Mouse (Mus musculus) liver, embryonic 14.5 days (tissue): ENCODE measurements around the gene Ago4. TPM values are rescaled to one million over a fixed set of nuclear protein-coding genes. Genes with fewer than 3 reads are reported as not detected.
A peak's percentile ranks its signal among the peaks of the same experiment; 100 is the strongest.
"Not testable (repeated sequence)": the region's sequence is repeated elsewhere in the genome, so short reads cannot be mapped to it uniquely, and the experiment has no call there.

ENCODE experiments used
- ATAC-seq: fragments of 200-750 bp; cut with Nextera tagmentation; 2 replicates; pipeline ENCODE4 v1.8.0; 2017; ENCODE audit warnings: moderate number of reproducible peaks, mild to moderate bottlenecking, moderate library complexity; ENCODE audit not compliant: insufficient read depth
- DNase-seq, 3 experiments: peaks; one replicate each; pipeline ENCODE4 v3.0.0-alpha.2; 2012 to 2013; ENCODE audit warnings: low read depth in 3 of 3, low spot score in 3 of 3
- H3K27ac ChIP-seq: fragments of 300-500 bp; sonication (generic); 2 replicates; pipeline ENCODE4 v1.5.1; 2014; ENCODE audit warnings: moderate library complexity, mild to moderate bottlenecking, control low read depth, inconsistent platforms
- H3K27me3 ChIP-seq: fragments of 300-500 bp; sonication (generic); 2 replicates; pipeline ENCODE4 v1.6.1; 2014; ENCODE audit warnings: mild to moderate bottlenecking, low read length, moderate library complexity; ENCODE audit not compliant: control insufficient read depth, insufficient read depth
- H3K36me3 ChIP-seq: fragments of 300-500 bp; sonication (generic); replicated peaks from 2 replicates; pipeline ENCODE4 v1.6.1; 2014; ENCODE audit warnings: low read depth; ENCODE audit not compliant: control insufficient read depth, insufficient read depth
- H3K4me1 ChIP-seq, 2 experiments: fragments of 200-500 bp in 1 of 2; fragments of 300-500 bp in 1 of 2; sonication (generic) in 1 of 2; replicated peaks; 2 replicates each; pipeline ENCODE4 v1.6.1; 2012 to 2014; ENCODE audit warnings: antibody characterized with exemption in 1 of 2, inconsistent platforms in 1 of 2, low read length in 1 of 2; ENCODE audit not compliant: control insufficient read depth in 2 of 2, insufficient read depth in 2 of 2
- H3K4me2 ChIP-seq: fragments of 300-500 bp; sonication (generic); 2 replicates; pipeline ENCODE4 v1.6.1; 2014; ENCODE audit warnings: low read depth, mild to moderate bottlenecking, control low read depth, moderate library complexity
- H3K4me3 ChIP-seq, 2 experiments: fragments of 200-500 bp in 1 of 2; fragments of 300-500 bp in 1 of 2; sonication (generic) in 1 of 2; 2 replicates each; pipeline ENCODE4 v1.5.1; 2012 to 2014; ENCODE audit warnings: low read depth in 2 of 2, low read length in 2 of 2, mild to moderate bottlenecking in 2 of 2, control low read depth in 1 of 2, inconsistent platforms in 1 of 2, moderate library complexity in 1 of 2; ENCODE audit not compliant: insufficient read depth in 1 of 2
- H3K9ac ChIP-seq: fragments of 300-500 bp; sonication (generic); replicated peaks from 2 replicates; pipeline ENCODE4 v1.6.1; 2014; ENCODE audit warnings: mild to moderate bottlenecking, control low read depth, moderate library complexity
- H3K9me3 ChIP-seq: fragments of 300-500 bp; sonication (generic); 2 replicates; pipeline ENCODE4 v1.6.1; 2016; ENCODE audit warnings: low read length, mixed read lengths; ENCODE audit not compliant: control insufficient read depth
- CTCF ChIP-seq: IDR thresholded peaks from 2 replicates; pipeline ENCODE4 v1.5.1; 2016; ENCODE audit warnings: antibody characterized with exemption, low read depth, control low read depth
- EP300 ChIP-seq: IDR thresholded peaks from 2 replicates; pipeline ENCODE4 v1.6.1; 2016; ENCODE audit warnings: antibody characterized with exemption, low read depth
- WGBS: fragments of 180-500 bp; shearing (Covaris S2); extraction: QIAGEN DNeasy Blood & Tissue Kit; methylation state at CpG from one replicate; pipeline ENCODE4 v1.1.7; 2014; ENCODE audit not compliant: insufficient replicate concordance; 5-methylcytosine and 5-hydroxymethylcytosine counted together
- polyA plus RNA-seq, 2 experiments: library from polyadenylated mRNA; depleted of rRNA in 1 of 2; stranded (reverse) in 1 of 2; unstranded in 1 of 2; fragments of >200 nt; fragmentation: Nextera tagmentation in 1 of 2; extraction: Ambion mirVana in 1 of 2; gene quantifications; 2 replicates each; pipeline versions ENCODE4 v1.2.1 to v1.2.3; 2012 to 2014

Ago4 gene
- polyA plus RNA-seq, 2 experiments, result 0.17 to 0.20 TPM

GRCm38 (mm10) chr4:126542838-126543237, 9.6 kb upstream of the Ago4 start:
- Histone ChIP-seq H3K4me2 (no peak overlapping the region), H3K9me3 (no peaks in the 10 kb centered on the region), H3K27ac (no peak overlapping the region), H3K36me3 (no peaks in the 10 kb centered on the region), H3K4me3 (no peak overlapping the region), H3K9ac (no peak overlapping the region), H3K27me3 (no peaks in the 10 kb centered on the region), H3K4me1 (no peaks in the 10 kb centered on the region)
- no peak for ATAC-seq
- TF ChIP-seq CTCF, result no peak
- no peak for TF ChIP-seq EP300
- WGBS, result 31% methylated on average over 7 of the region's 7 CpGs
- DNase-seq, result no peak

- no peaks in the 10 kb centered on the region; a peak in 1 of 4 replicates for H3K4me1 ChIP-seq
- WGBS, result 48% methylated on average over 3 of the region's 3 CpGs
- H3K27ac ChIP-seq, result no peak overlapping the region
- no peak overlapping the region for H3K4me3 ChIP-seq
- H3K9me3 ChIP-seq, result no peaks in the 10 kb centered on the region
- H3K9ac ChIP-seq, result no peak overlapping the region
- ATAC-seq, result no peak
- H3K36me3 ChIP-seq, result no peaks in the 10 kb centered on the region
- H3K4me2 ChIP-seq, result no peak overlapping the region
- H3K27me3 ChIP-seq, result no peaks in the 10 kb centered on the region
- no peak for TF ChIP-seq EP300
- TF ChIP-seq CTCF, result no peak
- DNase-seq, result no peak
Measured at GRCm38 (mm10) chr4:126540487-126541071, 7.3 kb upstream of the Ago4 start.

- no peak for ATAC-seq
- Histone ChIP-seq H3K9ac (no peak overlapping the region), H3K4me1 (no peaks in the 10 kb centered on the region; a peak in 1 of 4 replicates), H3K27ac (no peak overlapping the region), H3K4me2 (no peak overlapping the region), H3K27me3 (peaks cover 26% of the 10 kb centered on the region), H3K4me3 (no peak overlapping the region), H3K9me3 (no peaks in the 10 kb centered on the region), H3K36me3 (no peaks in the 10 kb centered on the region)
- TF ChIP-seq CTCF (no peak), EP300 (no peak)
- WGBS, result 15% methylated on average over 5 of the region's 5 CpGs
- peak in 1 of 3 experiments; percentile 32 for DNase-seq
Measured at GRCm38 (mm10) chr4:126536865-126537264, 3.6 kb upstream of the Ago4 start.

- H3K27me3 ChIP-seq, result peaks cover 26% of the 10 kb centered on the region
- 77% methylated on average over 7 of the region's 7 CpGs for WGBS
- H3K4me1 ChIP-seq, ATAC-seq, H3K4me3 ChIP-seq, DNase-seq, H3K36me3 ChIP-seq, H3K27ac ChIP-seq, H3K9ac ChIP-seq, H3K4me2 ChIP-seq, H3K9me3 ChIP-seq: not testable (repeated sequence)
Measured at GRCm38 (mm10) chr4:126535631-126536030, 2.4 kb upstream of the Ago4 start.

- no peak overlapping the region for H3K27ac ChIP-seq
- peak overlapping the region; percentile 68 for H3K4me2 ChIP-seq
- no peak overlapping the region for H3K9ac ChIP-seq
- H3K4me1 ChIP-seq, result no peaks in the 10 kb centered on the region; a peak in 1 of 4 replicates
- DNase-seq (no peak), ATAC-seq (0 out of 2 replicates have a peak, but pooled peaks have one; percentile 18)
- peak overlapping the region; percentile 61 to 70 for H3K4me3 ChIP-seq
- 19% methylated on average over 7 of the region's 7 CpGs for WGBS
- H3K36me3 ChIP-seq, result no peaks in the 10 kb centered on the region
- TF ChIP-seq CTCF (no peak), EP300 (no peak)
- H3K9me3 ChIP-seq, result no peaks in the 10 kb centered on the region
- peaks cover 26% of the 10 kb centered on the region for H3K27me3 ChIP-seq
Measured at GRCm38 (mm10) chr4:126533729-126534070, 428 bp upstream of the Ago4 start.
